In the genomic region with DNA sequence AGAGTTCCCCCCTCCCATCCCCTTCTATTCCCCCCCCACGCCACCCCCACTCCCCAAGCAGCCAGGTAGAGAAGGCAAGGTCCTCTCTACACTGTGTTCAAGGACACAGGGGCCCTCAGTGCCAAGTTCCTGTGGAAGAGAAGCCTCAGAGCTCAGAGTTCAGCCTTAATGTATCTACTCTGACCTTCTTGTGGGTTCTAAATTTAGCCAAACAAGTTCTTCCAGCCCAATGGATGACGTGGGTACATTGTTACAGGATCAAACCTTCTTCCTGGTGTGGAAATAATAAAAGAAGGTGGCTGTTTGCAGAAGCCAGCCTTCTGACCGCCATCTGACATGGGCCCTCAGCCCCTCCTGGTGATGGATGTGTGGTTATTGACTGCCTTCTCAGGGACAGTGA, we compare ENCODE assay signal across 22 mouse cellular contexts. TPM values are rescaled to one million over a fixed set of nuclear protein-coding genes. Genes with fewer than 3 reads are reported as not detected.
DNase-seq lines count a peak whose midpoint lies in the region; ATAC-seq lines count a peak whose summit lies in the region.
"Had no signal": no experiment of that assay in that cellular context is flagged by ENCODE, and none has a peak within 500 bp of the region (broad histone marks: within the 10 kb centered on the region; RNA-seq: fewer than 3 reads in every experiment).

No protein-coding gene starts in this region.

- H3K4me2 ChIP-seq in heart, embryonic 15.5 days: no peak overlapping the region
- no peak overlapping the region for H3K4me2 ChIP-seq in forebrain, embryonic 15.5 days (replicated peaks)
- H3K4me2 ChIP-seq: forebrain, embryonic 12.5 days; hindbrain, embryonic 14.5 days; limb, embryonic 13.5 days; liver, embryonic 13.5 days; midbrain, embryonic 12.5 days; neural tube, embryonic 12.5 days had no signal

- no peak overlapping the region for H3K4me3 ChIP-seq in heart, embryonic 15.5 days
- no peak overlapping the region for H3K4me3 ChIP-seq in forebrain, embryonic 15.5 days
- H3K4me3 ChIP-seq: forebrain, embryonic 12.5 days; heart, adult 2 months; limb, embryonic 13.5 days; liver, embryonic 13.5 days; midbrain, embryonic 12.5 days; neural tube, embryonic 12.5 days had no signal

- no peak for DNase-seq in heart, postnatal 14 days
- peak; percentile 54 for DNase-seq in testis, postnatal 14 days (ENCODE audit: low spot score)
- DNase-seq in testis, postnatal 10 days (ENCODE audit: low spot score): no peak
- DNase-seq in lung, postnatal 25 days (ENCODE audit: low spot score): peak; percentile 42
- DNase-seq in layer of hippocampus, adult 8-10 months (ENCODE audit: low spot score in 2 of 2): no peak
- DNase-seq: B cell, adult 2 months; cerebellum, adult 2 months; cerebellum, postnatal 36 days; gastrocnemius, postnatal 25 days; heart, adult 2 months; heart, postnatal 10 days; kidney, adult 11 months; liver, embryonic 13.5 days; right cerebral cortex, postnatal 4 days had no signal

- peaks cover 6% of the 10 kb centered on the region for H3K4me1 ChIP-seq in heart, embryonic 15.5 days (replicated peaks)
- no peaks in the 10 kb centered on the region for H3K4me1 ChIP-seq in forebrain, embryonic 15.5 days
- H3K4me1 ChIP-seq: forebrain, embryonic 12.5 days; midbrain, embryonic 12.5 days; neural tube, embryonic 12.5 days had no signal

- no peak overlapping the region for H3K9ac ChIP-seq in heart, embryonic 15.5 days
- no peak overlapping the region for H3K9ac ChIP-seq in forebrain, embryonic 15.5 days (replicated peaks)
- H3K9ac ChIP-seq: forebrain, embryonic 12.5 days; hindbrain, embryonic 14.5 days; limb, embryonic 13.5 days; liver, embryonic 13.5 days; midbrain, embryonic 12.5 days; neural tube, embryonic 12.5 days had no signal

- 0 out of 2 replicates have a peak, but pooled peaks cover 3% of the 10 kb centered on the region for H3K9me3 ChIP-seq in heart, embryonic 15.5 days (replicated peaks)
- H3K9me3 ChIP-seq in forebrain, embryonic 15.5 days: no peaks in the 10 kb centered on the region
- H3K9me3 ChIP-seq: forebrain, embryonic 12.5 days; midbrain, embryonic 12.5 days; neural tube, embryonic 12.5 days had no signal

- 31% methylated on average over 3 of the region's 3 CpGs for WGBS in heart, embryonic 15.5 days
- WGBS in forebrain, embryonic 15.5 days: 54% methylated on average over 3 of the region's 3 CpGs

- 0 out of 2 replicates have a peak overlapping the region, but pooled peaks have one; percentile 3 for H3K27ac ChIP-seq in heart, embryonic 15.5 days
- no peak overlapping the region for H3K27ac ChIP-seq in forebrain, embryonic 15.5 days (replicated peaks)
- H3K27ac ChIP-seq: forebrain, embryonic 12.5 days; heart, adult 2 months; hindbrain, embryonic 14.5 days; liver, embryonic 13.5 days; midbrain, embryonic 12.5 days; neural tube, embryonic 12.5 days had no signal

- H3K27me3 ChIP-seq in heart, embryonic 15.5 days: no peaks in the 10 kb centered on the region
- H3K27me3 ChIP-seq in forebrain, embryonic 15.5 days: no peaks in the 10 kb centered on the region
- H3K27me3 ChIP-seq: forebrain, embryonic 12.5 days; limb, embryonic 13.5 days; liver, embryonic 13.5 days; midbrain, embryonic 12.5 days; neural tube, embryonic 12.5 days had no signal

- intact Hi-C loops in heart, postnatal 14 days (cut with DNase I): no loop called here

- no peaks in the 10 kb centered on the region for H3K36me3 ChIP-seq in heart, embryonic 15.5 days
- H3K36me3 ChIP-seq in forebrain, embryonic 15.5 days: no peaks in the 10 kb centered on the region
- H3K36me3 ChIP-seq: forebrain, embryonic 12.5 days; limb, embryonic 13.5 days; liver, embryonic 13.5 days; midbrain, embryonic 12.5 days; neural tube, embryonic 12.5 days had no signal

- ATAC-seq in heart, embryonic 15.5 days (replicated peaks; ENCODE audit: insufficient number of reproducible peaks, insufficient read depth, low FRiP score, low read depth): no peak
- ATAC-seq in forebrain, embryonic 15.5 days (replicated peaks): no peak

RNA-seq across cellular contexts. Expression of a gene that starts 16.0 kb away (rescaled TPM):
- 0.93 and 1.4 TPM in 2 replicates for polyA plus RNA-seq in heart, embryonic 15.5 days (2015; fragmentation: Nextera tagmentation; extraction: Ambion mirVana)
- total RNA-seq in heart, postnatal 14 days (2021): 1 to 10 TPM in 1 of 2 experiments, under 1 TPM in 1; 0.93 to 1.1 TPM
- 0.13 and 0.28 TPM in 2 replicates for polyA plus RNA-seq in forebrain, embryonic 15.5 days (2015; fragmentation: Nextera tagmentation; extraction: Ambion mirVana)
- total RNA-seq in layer of hippocampus, adult 8-10 months (2022): under 1 TPM; 0.14 to 0.18 (median 0.17) TPM
- total RNA-seq: monocyte, adult 5-6 weeks had no signal

RNA-seq across cellular contexts. Expression of a gene that starts 54.3 kb away (rescaled TPM):
- polyA plus RNA-seq in heart, embryonic 15.5 days (2015; fragmentation: Nextera tagmentation; extraction: Ambion mirVana): 5.3 and 7.1 TPM in 2 replicates
- total RNA-seq in heart, postnatal 14 days (2021): 1 to 10 TPM; 2.9 to 3.6 TPM
- polyA plus RNA-seq in forebrain, embryonic 15.5 days (2015; fragmentation: Nextera tagmentation; extraction: Ambion mirVana): 6.9 and 7.4 TPM in 2 replicates
- total RNA-seq in layer of hippocampus, adult 8-10 months (2022): 1 to 10 TPM; 3.4 to 4.5 (median 4.1) TPM
- total RNA-seq: monocyte, adult 5-6 weeks had no signal

Comparison
In these comparisons a context has a peak if more than half of its experiments do, and no peak if none do; other contexts are left out.
1. DNase-seq: peak in testis, postnatal 14 days (single experiment) and lung, postnatal 25 days (single experiment); none in heart, postnatal 14 days (0 of 2), testis, postnatal 10 days (single experiment) and layer of hippocampus, adult 8-10 months (0 of 2).